Mouse (Mus musculus) heart, adult 8-10 months (tissue): ENCODE data around the gene Nup107. TPM values are rescaled to one million over a fixed set of nuclear protein-coding genes. Genes with fewer than 3 reads are reported as not detected.
"Not testable (repeated sequence)": the region's sequence is repeated elsewhere in the genome, so short reads cannot be mapped to it uniquely, and the experiment has no call there.

Source experiments
- DNase-seq: peaks from one replicate; pipeline ENCODE4 v3.0.0; 2022; ENCODE audit warnings: low spot score
- total RNA-seq, 4 experiments: library from RNA; stranded (reverse); gene quantifications; 2 replicates each; pipeline ENCODE4 v1.2.4; 2022

Nup107 gene
- total RNA-seq, 4 experiments from 2014 or later: 7.0 to 8.4 (median 7.8) TPM

GRCm38 (mm10) chr10:117750529-117751281 lies 41.8 kb downstream of the Nup107 start:
- no peak for DNase-seq

DNA sequence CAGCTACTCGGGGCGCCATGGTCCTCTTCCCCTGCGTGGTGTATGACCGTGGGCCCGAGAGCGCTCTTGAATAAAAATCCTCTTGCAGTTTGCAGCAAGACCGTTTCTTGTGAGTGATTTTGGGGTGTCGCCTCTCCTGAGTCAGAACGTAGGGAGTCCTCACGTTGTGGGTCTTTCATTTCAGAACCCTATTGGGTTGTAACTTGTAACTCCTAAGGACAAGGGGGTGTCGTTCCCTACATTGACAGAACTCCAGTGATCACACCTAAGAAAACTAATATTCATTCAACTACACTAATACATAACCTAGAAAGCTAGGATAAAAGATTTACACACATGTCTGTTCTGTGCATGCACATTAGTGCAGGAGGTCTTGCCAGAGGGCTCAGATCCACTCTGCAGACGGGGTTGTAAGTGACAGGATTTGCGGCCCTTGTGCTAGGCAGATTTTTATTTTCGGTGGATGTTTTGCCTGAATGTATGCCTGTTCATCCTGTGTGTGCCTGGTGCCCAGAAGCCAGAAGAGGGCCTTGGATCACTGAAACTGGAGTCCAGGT lies 42.6 kb downstream of the Nup107 start:
- DNase-seq: no peak

DNA sequence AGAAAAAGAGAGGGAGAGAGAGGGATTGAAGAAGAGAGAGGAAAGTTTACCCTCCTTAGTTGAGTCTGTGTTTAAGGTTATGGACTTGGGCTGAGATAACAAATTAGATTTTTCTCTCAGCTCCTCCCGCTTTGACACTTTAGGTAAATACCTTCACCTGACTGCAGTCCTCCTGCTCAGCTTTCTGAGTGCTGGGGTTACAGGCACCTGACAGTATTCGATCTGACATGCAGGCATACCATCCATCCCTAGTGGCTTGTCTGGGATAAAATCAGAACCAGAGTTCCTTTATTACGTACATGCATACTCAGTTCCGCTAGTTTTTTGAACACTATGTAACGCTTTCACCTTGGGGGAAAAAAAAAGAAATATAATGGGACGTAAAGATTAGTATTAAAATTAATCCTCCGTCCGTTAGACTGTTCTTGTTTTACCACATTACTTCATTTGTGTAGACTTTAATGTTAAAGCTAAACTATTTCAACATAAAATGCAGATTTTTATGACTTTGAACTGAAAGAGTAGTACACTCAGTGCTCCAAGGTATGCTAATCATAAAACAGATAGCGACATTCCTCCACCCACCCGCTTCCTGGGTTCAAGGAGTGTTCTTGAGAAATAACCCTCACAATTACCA lies 43.3 kb downstream of the Nup107 start:
- no peak for DNase-seq

GRCm38 (mm10) chr10:117748276-117749049 lies 44.0 kb downstream of the Nup107 start:
- DNase-seq: no peak

GRCm38 (mm10) chr10:117747711-117748110 lies 44.8 kb downstream of the Nup107 start:
- DNase-seq: no peak

- DNase-seq: peak; percentile 96
Measured at GRCm38 (mm10) chr10:117746297-117746883, 46.1 kb downstream of the Nup107 start, which contains the start of gene Slc35e3. TSS of gene Slc35e3 (minus strand) at chr10:117746365.

GRCm38 (mm10) chr10:117745570-117746296 lies 46.8 kb downstream of the Nup107 start:
- DNase-seq: not testable (repeated sequence)

- DNase-seq: no peak
Measured at GRCm38 (mm10) chr10:117743917-117744316, 48.6 kb downstream of the Nup107 start.

- DNase-seq: no peak
Measured at GRCm38 (mm10) chr10:117743182-117743581, 49.3 kb downstream of the Nup107 start.

DNA sequence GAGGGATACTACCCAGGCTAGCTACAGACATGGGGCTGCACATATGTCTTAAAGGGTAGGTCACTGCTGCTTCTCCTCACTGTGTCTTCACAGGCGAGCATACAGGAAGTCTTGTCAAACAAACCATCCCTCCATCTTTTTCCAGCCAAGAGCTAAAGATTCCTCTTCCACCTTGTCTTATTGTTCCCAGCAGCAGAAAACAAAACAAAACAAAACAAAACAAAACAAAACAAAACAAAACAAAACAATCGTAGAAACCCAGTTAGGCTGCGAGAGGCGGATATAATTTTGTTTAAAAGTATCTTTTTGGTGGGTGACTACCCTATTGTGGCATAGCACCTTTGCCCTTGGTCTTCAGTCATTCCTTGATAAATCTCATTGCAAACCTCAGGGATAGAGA lies 49.9 kb downstream of the Nup107 start:
- DNase-seq: no peak

- no peak for DNase-seq
Measured at GRCm38 (mm10) chr10:117741698-117742475, 50.6 kb downstream of the Nup107 start.

- no peak for DNase-seq
Measured at GRCm38 (mm10) chr10:117740921-117741320, 51.6 kb downstream of the Nup107 start.

GRCm38 (mm10) chr10:117740171-117740570 lies 52.3 kb downstream of the Nup107 start:
- DNase-seq: no peak

- no peak for DNase-seq
Measured at GRCm38 (mm10) chr10:117739648-117739948, 52.9 kb downstream of the Nup107 start.

DNA sequence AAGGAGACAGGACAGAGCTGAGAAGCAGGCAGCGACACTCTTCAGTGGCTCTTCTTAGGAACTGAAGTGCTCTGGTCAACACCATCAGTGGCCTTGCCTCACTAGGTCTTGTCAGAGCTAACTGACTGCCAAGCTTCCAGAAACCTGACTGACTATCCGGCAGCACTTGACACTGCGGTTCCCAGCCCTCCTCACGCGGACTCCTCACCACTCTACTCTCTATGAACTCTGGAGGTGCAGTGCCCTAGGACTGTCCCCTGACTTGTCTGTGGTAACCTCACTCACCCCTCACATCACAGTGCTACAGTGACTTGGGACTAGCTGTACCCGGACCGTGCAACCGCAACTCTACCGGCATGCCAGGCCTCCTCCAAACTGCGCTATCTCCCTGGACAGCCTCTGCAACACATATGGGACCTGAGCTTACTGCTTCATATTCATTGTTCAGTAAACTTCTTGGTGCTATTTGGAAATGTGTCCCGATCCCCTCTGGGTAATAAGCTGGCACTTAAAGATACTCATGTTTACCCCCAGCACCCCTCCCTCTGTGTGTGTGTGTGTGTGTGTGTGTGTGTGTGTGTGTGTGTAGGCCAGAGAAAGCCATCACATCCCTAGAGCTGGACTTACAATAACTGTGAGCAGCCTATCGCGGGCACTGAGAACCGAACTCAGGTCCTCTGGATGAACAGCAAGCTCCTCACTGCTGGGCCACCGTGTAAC lies 53.4 kb downstream of the Nup107 start:
- DNase-seq: no peak

- DNase-seq: no peak
Measured at GRCm38 (mm10) chr10:117738140-117738921, 54.2 kb downstream of the Nup107 start.

- not testable (repeated sequence) for DNase-seq
Measured at GRCm38 (mm10) chr10:117737498-117737897, 55.0 kb downstream of the Nup107 start.

DNA sequence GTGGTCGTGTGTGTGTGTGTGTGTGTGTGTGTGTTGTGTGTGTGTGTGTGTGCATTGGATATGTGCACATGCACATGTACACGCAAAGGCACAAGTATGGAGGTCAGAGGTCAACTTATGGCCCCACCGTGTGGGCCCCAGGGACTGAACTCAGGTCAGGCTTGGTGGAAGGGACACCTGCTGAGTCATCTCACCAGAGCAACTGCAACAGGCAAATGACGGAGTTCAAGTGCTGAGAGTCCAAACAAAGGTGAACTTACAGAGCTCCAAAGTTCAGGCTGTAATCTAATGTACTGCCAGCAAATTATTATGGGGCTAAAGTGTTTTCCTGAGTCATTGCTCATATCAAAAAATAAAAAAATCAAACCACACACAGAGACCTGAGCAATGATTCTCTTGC lies 55.4 kb downstream of the Nup107 start:
- no peak for DNase-seq

DNA sequence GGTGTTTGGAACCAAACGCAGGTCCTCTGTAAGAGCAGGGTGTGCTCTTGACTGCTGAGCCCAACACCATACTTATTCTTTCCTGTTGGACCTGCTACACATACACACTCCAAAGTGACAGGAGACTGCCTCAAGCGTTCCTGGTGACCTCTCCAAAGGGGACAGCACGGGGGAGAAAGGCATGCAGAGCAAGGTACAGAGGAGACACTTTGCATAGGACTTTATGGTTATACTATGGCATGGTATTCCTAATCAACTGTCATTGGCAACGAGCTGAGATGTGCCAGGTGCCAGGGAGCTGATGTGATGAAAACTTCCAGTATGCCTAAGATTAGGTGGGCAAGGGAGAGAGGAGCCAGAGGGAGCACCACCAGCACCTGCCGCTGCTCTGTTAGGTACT lies 55.9 kb downstream of the Nup107 start:
- no peak for DNase-seq
